Mouse (Mus musculus) forebrain, postnatal 0 days (tissue): ENCODE measurements around the gene Nol6. TPM values are rescaled to one million over a fixed set of nuclear protein-coding genes. Genes with fewer than 3 reads are reported as not detected.

Experiments
- ATAC-seq: fragments of 200-750 bp; cut with Nextera tagmentation; 2 replicates; pipeline ENCODE4 v1.8.0; 2017; ENCODE audit warnings: mild to moderate bottlenecking, moderate library complexity
- DNase-seq: peaks from one replicate; pipeline ENCODE4 v3.0.0-alpha.2; 2015
- H3K27ac ChIP-seq: fragments of 300-500 bp; sonication (generic); 2 replicates; pipeline ENCODE4 v1.5.1; 2014; ENCODE audit warnings: low read depth, mild to moderate bottlenecking, antibody characterized with exemption, low read length, moderate library complexity, mixed read lengths
- H3K27me3 ChIP-seq: fragments of 300-500 bp; sonication (generic); 2 replicates; pipeline ENCODE4 v1.6.1; 2014; ENCODE audit warnings: mild to moderate bottlenecking, low read length, mixed read lengths; ENCODE audit not compliant: insufficient read depth
- H3K36me3 ChIP-seq: fragments of 300-500 bp; sonication (generic); 2 replicates; pipeline ENCODE4 v1.6.1; 2014; ENCODE audit warnings: mild to moderate bottlenecking, moderate library complexity; ENCODE audit not compliant: insufficient read depth
- H3K4me1 ChIP-seq: fragments of 300-500 bp; sonication (generic); 2 replicates; pipeline ENCODE4 v1.6.1; 2014; ENCODE audit warnings: antibody characterized with exemption; ENCODE audit not compliant: insufficient read depth
- H3K4me2 ChIP-seq: fragments of 300-500 bp; sonication (generic); 2 replicates; pipeline ENCODE4 v1.6.1; 2014; ENCODE audit warnings: low read depth, mild to moderate bottlenecking, moderate library complexity
- H3K4me3 ChIP-seq: fragments of 300-500 bp; sonication (generic); 2 replicates; pipeline ENCODE4 v1.5.1; 2014; ENCODE audit warnings: low read depth, low read length, mixed read lengths
- H3K9ac ChIP-seq: fragments of 300-500 bp; sonication (generic); 2 replicates; pipeline ENCODE4 v1.6.1; 2014; ENCODE audit warnings: mild to moderate bottlenecking
- H3K9me3 ChIP-seq: fragments of 300-500 bp; sonication (generic); 2 replicates; pipeline ENCODE4 v1.6.1; 2016; ENCODE audit warnings: low read length
- CTCF ChIP-seq: sonication (generic); IDR thresholded peaks from 2 replicates; pipeline ENCODE4 v1.5.1; 2016; ENCODE audit warnings: antibody characterized with exemption, control low read depth, low read depth
- WGBS: fragments of 180-500 bp; shearing (Covaris S2); extraction: QIAGEN DNeasy Blood & Tissue Kit; methylation state at CpG from one replicate; pipeline ENCODE4 v1.1.7; 2014; 5-methylcytosine and 5-hydroxymethylcytosine counted together
- polyA plus RNA-seq: library from polyadenylated mRNA; unstranded; fragments of >200 nt; fragmentation: Nextera tagmentation; extraction: Ambion mirVana; gene quantifications from 2 replicates; pipeline ENCODE4 v1.2.1, GENCODE M21; 2015
- total RNA-seq: library from RNA; depleted of rRNA; stranded (reverse); fragments of >200 nt; gene quantifications from 2 replicates; pipeline ENCODE4 v1.2.3, GENCODE M21; 2014; rRNA removed

Gene Nol6
- total and polyA plus RNA-seq, 2 experiments from 2014 or later: 46.0 to 81.8 TPM

- H3K27ac ChIP-seq: no peak overlapping the region
- H3K36me3 ChIP-seq: no peaks in the 10 kb centered on the region
- WGBS: 77% methylated on average over 4 of the region's 4 CpGs
- no peak for DNase-seq
- H3K9ac ChIP-seq: no peak overlapping the region
- ATAC-seq: no peak
- no peak overlapping the region for H3K4me3 ChIP-seq
- H3K27me3 ChIP-seq: no peaks in the 10 kb centered on the region
- no peaks in the 10 kb centered on the region for H3K9me3 ChIP-seq
- H3K4me2 ChIP-seq: no peak overlapping the region
- TF ChIP-seq CTCF: no peak
- no peaks in the 10 kb centered on the region for H3K4me1 ChIP-seq
These were observed 59.1 kb downstream of the Nol6 start for GRCm38 (mm10) chr4:41065196-41065595.

Other genes starting within 250 kb of the Nol6 start
- not detected in 2 replicates for gene Spink4, start 204.4 kb downstream of the Nol6 start, total RNA-seq
- not detected in 2 replicates for gene Spink4, start 204.4 kb downstream of the Nol6 start, polyA plus RNA-seq
- 116 and 174 TPM in 2 replicates for gene Bag1, start 176.2 kb downstream of the Nol6 start, total RNA-seq
- gene Bag1, start 176.2 kb downstream of the Nol6 start, polyA plus RNA-seq: 201 and 203 TPM in 2 replicates
- gene Chmp5, start 176.0 kb downstream of the Nol6 start, total RNA-seq: 94.8 and 101 TPM in 2 replicates
- 146 and 149 TPM in 2 replicates for gene Chmp5, start 176.0 kb downstream of the Nol6 start, polyA plus RNA-seq
- gene Nfx1, start 153.5 kb downstream of the Nol6 start, total RNA-seq: 80.3 and 92.1 TPM in 2 replicates
- 55.2 and 68.4 TPM in 2 replicates for gene Nfx1, start 153.5 kb downstream of the Nol6 start, polyA plus RNA-seq
- not detected in 2 replicates for gene Aqp7, start 76.3 kb downstream of the Nol6 start, total RNA-seq
- gene Aqp7, start 76.3 kb downstream of the Nol6 start, polyA plus RNA-seq: not detected in 2 replicates
- gene Aqp3, start 26.3 kb downstream of the Nol6 start, total RNA-seq: 0.23 TPM in 1 of 2 replicates, not detected in the other
- 0.13 and 0.36 TPM in 2 replicates for gene Aqp3, start 26.3 kb downstream of the Nol6 start, polyA plus RNA-seq
- gene Ube2r2, start 11.3 kb upstream of the Nol6 start, total RNA-seq: 55.8 and 67.6 TPM in 2 replicates
- 39.1 and 46.7 TPM in 2 replicates for gene Ube2r2, start 11.3 kb upstream of the Nol6 start, polyA plus RNA-seq
- 15.3 and 16.1 TPM in 2 replicates for gene Ubap2, start 150.7 kb upstream of the Nol6 start, total RNA-seq
- gene Ubap2, start 150.7 kb upstream of the Nol6 start, polyA plus RNA-seq: 29.3 and 37.3 TPM in 2 replicates
- gene Dcaf12, start 190.4 kb upstream of the Nol6 start, total RNA-seq: 60.7 and 63.3 TPM in 2 replicates
- 49.9 and 57.3 TPM in 2 replicates for gene Dcaf12, start 190.4 kb upstream of the Nol6 start, polyA plus RNA-seq
- gene Ubap1, start 224.5 kb upstream of the Nol6 start, total RNA-seq: 38.2 and 50.3 TPM in 2 replicates
- gene Ubap1, start 224.5 kb upstream of the Nol6 start, polyA plus RNA-seq: 52.7 and 59.3 TPM in 2 replicates